ENCODE assay signal across 14 mouse cellular contexts in genomic region chr11:107992500-107992899, GRCm38 (mm10).
DNase-seq lines count a peak whose midpoint lies in the region; ATAC-seq lines count a peak whose summit lies in the region.
"Had no signal": no experiment of that assay in that cellular context is flagged by ENCODE, and none has a peak within 500 bp of the region (broad histone marks: within the 10 kb centered on the region; RNA-seq: fewer than 3 reads in every experiment).

No protein-coding gene starts in this region.

- no peak overlapping the region for H3K4me3 ChIP-seq in forebrain, embryonic 12.5 days (replicated peaks)
- no peak overlapping the region for H3K4me3 ChIP-seq in forebrain, embryonic 14.5 days (ENCODE audit: low read depth, low read length)
- no peak overlapping the region for H3K4me3 ChIP-seq in midbrain, embryonic 13.5 days (replicated peaks)
- H3K4me3 ChIP-seq in midbrain, embryonic 15.5 days: no peak overlapping the region
- no peak overlapping the region for H3K4me3 ChIP-seq in embryonic facial prominence, embryonic 10.5 days
- no peak overlapping the region for H3K4me3 ChIP-seq in liver, embryonic 12.5 days
- H3K4me3 ChIP-seq: left cerebral cortex, adult 2 months had no signal

- H3K27me3 ChIP-seq in forebrain, embryonic 12.5 days: no peaks in the 10 kb centered on the region
- H3K27me3 ChIP-seq in forebrain, embryonic 14.5 days (replicated peaks; ENCODE audit: control insufficient read depth, insufficient read depth, low read length): no peaks in the 10 kb centered on the region
- no peaks in the 10 kb centered on the region for H3K27me3 ChIP-seq in midbrain, embryonic 13.5 days
- no peaks in the 10 kb centered on the region for H3K27me3 ChIP-seq in midbrain, embryonic 15.5 days (replicated peaks)
- no peaks in the 10 kb centered on the region for H3K27me3 ChIP-seq in embryonic facial prominence, embryonic 10.5 days (replicated peaks; ENCODE audit: low read depth, poor library complexity, severe bottlenecking)
- H3K27me3 ChIP-seq in liver, embryonic 12.5 days (replicated peaks): no peaks in the 10 kb centered on the region

- H3K36me3 ChIP-seq in forebrain, embryonic 12.5 days (replicated peaks): no peaks in the 10 kb centered on the region
- no peaks in the 10 kb centered on the region for H3K36me3 ChIP-seq in forebrain, embryonic 14.5 days (ENCODE audit: control insufficient read depth, insufficient read depth, low read length)
- H3K36me3 ChIP-seq in midbrain, embryonic 13.5 days: no peaks in the 10 kb centered on the region
- H3K36me3 ChIP-seq in midbrain, embryonic 15.5 days (replicated peaks): no peaks in the 10 kb centered on the region
- no peaks in the 10 kb centered on the region for H3K36me3 ChIP-seq in embryonic facial prominence, embryonic 10.5 days (replicated peaks)
- H3K36me3 ChIP-seq in liver, embryonic 12.5 days: no peaks in the 10 kb centered on the region

- no peak for DNase-seq in forebrain, embryonic 14.5 days (ENCODE audit: low spot score)
- no peak for DNase-seq in embryonic facial prominence, embryonic 10.5 days (ENCODE audit: low spot score)
- DNase-seq in adrenal gland, adult (ENCODE audit: inconsistent age in 2 of 2, low spot score in 1 of 2): no peak
- DNase-seq in adrenal gland, postnatal 36 days: no peak
- DNase-seq: cerebellum, postnatal 14 days; heart, adult 18-20 months; kidney, postnatal 36 days had no signal

- no peaks in the 10 kb centered on the region for H3K9me3 ChIP-seq in forebrain, embryonic 12.5 days
- H3K9me3 ChIP-seq in forebrain, embryonic 14.5 days (replicated peaks; ENCODE audit: control insufficient read depth, low read length): no peaks in the 10 kb centered on the region
- no peaks in the 10 kb centered on the region for H3K9me3 ChIP-seq in midbrain, embryonic 13.5 days
- H3K9me3 ChIP-seq in midbrain, embryonic 15.5 days: no peaks in the 10 kb centered on the region
- H3K9me3 ChIP-seq in embryonic facial prominence, embryonic 10.5 days: no peaks in the 10 kb centered on the region
- H3K9me3 ChIP-seq in liver, embryonic 12.5 days (replicated peaks): no peaks in the 10 kb centered on the region

- H3K9ac ChIP-seq in forebrain, embryonic 12.5 days: no peak overlapping the region
- no peak overlapping the region for H3K9ac ChIP-seq in forebrain, embryonic 14.5 days (ENCODE audit: low read length)
- 0 out of 2 replicates have a peak overlapping the region, but pooled peaks have one; percentile 5 for H3K9ac ChIP-seq in midbrain, embryonic 13.5 days (replicated peaks)
- no peak overlapping the region for H3K9ac ChIP-seq in midbrain, embryonic 15.5 days
- peak overlapping the region; percentile 51 for H3K9ac ChIP-seq in liver, embryonic 12.5 days

- H3K4me2 ChIP-seq in forebrain, embryonic 12.5 days: no peak overlapping the region
- no peak overlapping the region for H3K4me2 ChIP-seq in forebrain, embryonic 14.5 days (ENCODE audit: low read length)
- no peak overlapping the region for H3K4me2 ChIP-seq in midbrain, embryonic 13.5 days (replicated peaks)
- no peak overlapping the region for H3K4me2 ChIP-seq in midbrain, embryonic 15.5 days
- H3K4me2 ChIP-seq in liver, embryonic 12.5 days: peak overlapping the region; percentile 59

- WGBS in forebrain, embryonic 12.5 days: 55% methylated on average over 11 of the region's 11 CpGs
- 50% methylated on average over 11 of the region's 11 CpGs for WGBS in forebrain, embryonic 14.5 days
- WGBS in midbrain, embryonic 13.5 days: 45% methylated on average over 11 of the region's 11 CpGs
- WGBS in midbrain, embryonic 15.5 days: 41% methylated on average over 11 of the region's 11 CpGs
- 54% methylated on average over 11 of the region's 11 CpGs for WGBS in embryonic facial prominence, embryonic 10.5 days
- WGBS in liver, embryonic 12.5 days (ENCODE audit: insufficient replicate concordance): 17% methylated on average over 11 of the region's 11 CpGs

- H3K27ac ChIP-seq in forebrain, embryonic 12.5 days: peak overlapping the region; percentile 43; the same call in 1 of the 2 replicates
- H3K27ac ChIP-seq in forebrain, embryonic 14.5 days (ENCODE audit: low read depth, low read length): no peak overlapping the region
- no peak overlapping the region for H3K27ac ChIP-seq in midbrain, embryonic 13.5 days
- no peak overlapping the region for H3K27ac ChIP-seq in midbrain, embryonic 15.5 days
- H3K27ac ChIP-seq in embryonic facial prominence, embryonic 10.5 days (replicated peaks): peak overlapping the region; percentile 20; the same call in 1 of the 2 replicates
- H3K27ac ChIP-seq in liver, embryonic 12.5 days: peak overlapping the region; percentile 93
- H3K27ac ChIP-seq: left cerebral cortex, adult 2 months had no signal

- no peak for ATAC-seq in forebrain, embryonic 12.5 days (ENCODE audit: low FRiP score)
- ATAC-seq in forebrain, embryonic 14.5 days: no peak
- no peak for ATAC-seq in midbrain, embryonic 13.5 days
- no peak for ATAC-seq in midbrain, embryonic 15.5 days (replicated peaks)
- ATAC-seq in liver, embryonic 12.5 days: peak; percentile 85
- ATAC-seq: activated CD4-positive, CD25-positive, alpha-beta regulatory T cell, adult 4 months; inflammation-experienced regulatory T-cells, adult 6 months had no signal

- H3K4me1 ChIP-seq in forebrain, embryonic 12.5 days: peaks cover 5% of the 10 kb centered on the region; the same call in 1 of the 2 replicates
- H3K4me1 ChIP-seq in forebrain, embryonic 14.5 days (ENCODE audit: control insufficient read depth, insufficient read depth, low read length): no peaks in the 10 kb centered on the region
- peaks cover 14% of the 10 kb centered on the region; the same call in 1 of the 2 replicates for H3K4me1 ChIP-seq in midbrain, embryonic 13.5 days (replicated peaks)
- peaks cover 7% of the 10 kb centered on the region; the same call in 1 of the 2 replicates for H3K4me1 ChIP-seq in midbrain, embryonic 15.5 days
- H3K4me1 ChIP-seq in embryonic facial prominence, embryonic 10.5 days: peaks cover 11% of the 10 kb centered on the region; the same call in 1 of the 2 replicates
- H3K4me1 ChIP-seq in liver, embryonic 12.5 days: peaks cover 30% of the 10 kb centered on the region

Comparison
In these comparisons a context has a peak if more than half of its experiments do, and no peak if none do; other contexts are left out.
1. H3K27ac ChIP-seq: peak in forebrain, embryonic 12.5 days (single experiment), embryonic facial prominence, embryonic 10.5 days (single experiment) and liver, embryonic 12.5 days (single experiment); none in forebrain, embryonic 14.5 days (single experiment), midbrain, embryonic 13.5 days (single experiment) and midbrain, embryonic 15.5 days (single experiment).
2. H3K9ac ChIP-seq: peak in midbrain, embryonic 13.5 days (single experiment) and liver, embryonic 12.5 days (single experiment); none in forebrain, embryonic 12.5 days (single experiment), forebrain, embryonic 14.5 days (single experiment) and midbrain, embryonic 15.5 days (single experiment).